Mouse (Mus musculus): ENCODE results near the gene Sigmar1. TPM values are rescaled to one million over a fixed set of nuclear protein-coding genes. Genes with fewer than 3 reads are reported as not detected.
A peak's percentile ranks its signal among the peaks of the same experiment; 100 is the strongest.
"Not testable (repeated sequence)": the region's sequence is repeated elsewhere in the genome, so short reads cannot be mapped to it uniquely, and the experiment has no call there.

The Sigmar1 gene
- 10 to 100 TPM; 60.0 to 66.5 TPM for total RNA-seq (2021)

GRCm38 (mm10) chr4:41755338-41756305, at the start of gene Sigmar1:
Sigmar1 (minus strand) TSS chr4:41756157.
- peak; percentile 83 to 88 for DNase-seq (ENCODE audit: low spot score in 2 of 2)
- intact Hi-C loops (cut with DNase I), result no loop called here

GRCm38 (mm10) chr4:41783197-41783596, 27.2 kb upstream of the Sigmar1 start:
- intact Hi-C loops (cut with DNase I); DNase-seq (ENCODE audit: low spot score in 2 of 2): not testable (repeated sequence)

- intact Hi-C loops (cut with DNase I); DNase-seq (ENCODE audit: low spot score in 2 of 2): not testable (repeated sequence)
These were observed 26.8 kb upstream of the Sigmar1 start for GRCm38 (mm10) chr4:41782711-41783110.

- intact Hi-C loops (cut with DNase I), result not testable (repeated sequence)
These were observed 26.0 kb upstream of the Sigmar1 start for GRCm38 (mm10) chr4:41781748-41782485.

GRCm38 (mm10) chr4:41781271-41781670, 25.3 kb upstream of the Sigmar1 start:
- intact Hi-C loops (cut with DNase I); DNase-seq (ENCODE audit: low spot score in 2 of 2): not testable (repeated sequence)

More at GRCm38 (mm10) chr4:41781748-41782485, 26.0 kb upstream of the Sigmar1 start:
- DNase-seq (ENCODE audit: low spot score in 2 of 2), result peak in 1 of 2 experiments; percentile 89

GRCm38 (mm10) chr4:41775840-41776239, 19.9 kb upstream of the Sigmar1 start:
- DNase-seq (ENCODE audit: low spot score in 2 of 2); intact Hi-C loops (cut with DNase I): not testable (repeated sequence)

- intact Hi-C loops (cut with DNase I), result not testable (repeated sequence)
These were observed 18.5 kb upstream of the Sigmar1 start for GRCm38 (mm10) chr4:41774506-41774905.

GRCm38 (mm10) chr4:41774002-41774401, 18.0 kb upstream of the Sigmar1 start, which contains the start of gene Ccl27a:
Ccl27a (minus strand) TSS chr4:41774247.
- DNase-seq (ENCODE audit: low spot score in 2 of 2), result peak; percentile 69 to 91
- intact Hi-C loops (cut with DNase I), result not testable (repeated sequence)

More at GRCm38 (mm10) chr4:41774506-41774905, 18.5 kb upstream of the Sigmar1 start:
- not testable (repeated sequence) for DNase-seq (ENCODE audit: low spot score in 2 of 2)

- intact Hi-C loops (cut with DNase I); DNase-seq (ENCODE audit: low spot score in 2 of 2): not testable (repeated sequence)
These were observed 17.5 kb upstream of the Sigmar1 start for GRCm38 (mm10) chr4:41773502-41773901.

GRCm38 (mm10) chr4:41772946-41773345, 17.0 kb upstream of the Sigmar1 start:
- not testable (repeated sequence) for DNase-seq (ENCODE audit: low spot score in 2 of 2)

GRCm38 (mm10) chr4:41767301-41767700, 11.3 kb upstream of the Sigmar1 start:
- intact Hi-C loops (cut with DNase I); DNase-seq (ENCODE audit: low spot score in 2 of 2): not testable (repeated sequence)

More at GRCm38 (mm10) chr4:41772946-41773345, 17.0 kb upstream of the Sigmar1 start:
- intact Hi-C loops (cut with DNase I), result not testable (repeated sequence)

GRCm38 (mm10) chr4:41763176-41763575, 7.2 kb upstream of the Sigmar1 start:
- DNase-seq (ENCODE audit: low spot score in 2 of 2); intact Hi-C loops (cut with DNase I): not testable (repeated sequence)

- peak in 1 of 2 experiments; percentile 60 for DNase-seq (ENCODE audit: low spot score in 2 of 2)
- intact Hi-C loops (cut with DNase I), result not testable (repeated sequence)
These were observed 6.7 kb upstream of the Sigmar1 start for GRCm38 (mm10) chr4:41762688-41763114.

- no peak for DNase-seq (ENCODE audit: low spot score in 2 of 2)
These were observed 6.2 kb upstream of the Sigmar1 start for GRCm38 (mm10) chr4:41762099-41762687.

GRCm38 (mm10) chr4:41761680-41762079, 5.7 kb upstream of the Sigmar1 start:
- intact Hi-C loops (cut with DNase I), result no loop called here
- DNase-seq (ENCODE audit: low spot score in 2 of 2), result no peak

More at GRCm38 (mm10) chr4:41762099-41762687, 6.2 kb upstream of the Sigmar1 start:
- intact Hi-C loops (cut with DNase I), result no loop called here

- intact Hi-C loops (cut with DNase I), result no loop called here
- DNase-seq (ENCODE audit: low spot score in 2 of 2), result no peak
These were observed 5.0 kb upstream of the Sigmar1 start for GRCm38 (mm10) chr4:41760911-41761310.

- intact Hi-C loops (cut with DNase I), result no loop called here
- DNase-seq (ENCODE audit: low spot score in 2 of 2), result peak; percentile 66 to 75
These were observed 4.3 kb upstream of the Sigmar1 start for GRCm38 (mm10) chr4:41760288-41760721.

GRCm38 (mm10) chr4:41759656-41760287, 3.8 kb upstream of the Sigmar1 start:
- no peak for DNase-seq (ENCODE audit: low spot score in 2 of 2)
- intact Hi-C loops (cut with DNase I), result no loop called here

- DNase-seq (ENCODE audit: low spot score in 2 of 2), result peak in 1 of 2 experiments; percentile 63
- intact Hi-C loops (cut with DNase I), result no loop called here
These were observed 3.2 kb upstream of the Sigmar1 start for GRCm38 (mm10) chr4:41759206-41759605.
